Mouse (Mus musculus): Measurements from ENCODE around the gene Hoxa13. TPM values are rescaled to one million over a fixed set of nuclear protein-coding genes. Genes with fewer than 3 reads are reported as not detected.

The Hoxa13 gene
- polyA plus RNA-seq (2017; shearing (Covaris generic)): not detected

GRCm38 (mm10) chr6:52260654-52261575 lies at the start of gene Hoxa13:
Gene Hoxa13, minus strand, starts transcription at chr6:52260880.

GRCm38 (mm10) chr6:52245757-52246142 lies 14.9 kb downstream of the Hoxa13 start, which contains the start of gene Hoxa11:
Gene Hoxa11, minus strand, starts transcription at chr6:52245810.

GRCm38 (mm10) chr6:52240389-52241000 lies 20.2 kb downstream of the Hoxa13 start, which contains the start of gene Hoxa10:
Gene Hoxa10, minus strand, starts transcription at chr6:52240854.

GRCm38 (mm10) chr6:52230516-52231165 lies 30.0 kb downstream of the Hoxa13 start, which contains the start of gene Hoxa9:
Gene Hoxa9, minus strand, starts transcription at chr6:52231089.

GRCm38 (mm10) chr6:52221337-52221992 lies 39.2 kb downstream of the Hoxa13 start, which contains the start of gene Hoxa7:
Gene Hoxa7, minus strand, starts transcription at chr6:52221854.

GRCm38 (mm10) chr6:52213119-52213986 lies 47.3 kb downstream of the Hoxa13 start, which contains the start of the genes Hoxa3 and Gm28308:
Gene Hoxa3, minus strand, starts transcription at chr6:52213336.
Gene Gm28308, minus strand, starts transcription at chr6:52213339.

GRCm38 (mm10) chr6:52208072-52208867 lies 52.4 kb downstream of the Hoxa13 start, which contains the start of gene Hoxa6:
Gene Hoxa6, minus strand, starts transcription at chr6:52208722.

Other genes with a start within 250 kb of the Hoxa13 start
- gene Skap2, start 248.3 kb downstream of the Hoxa13 start, polyA plus RNA-seq (2017; shearing (Covaris generic)): 10 to 100 TPM; 25.3 to 34.2 TPM
- gene Hoxa1, start 102.6 kb downstream of the Hoxa13 start, polyA plus RNA-seq (2017; shearing (Covaris generic)): not detected
- not detected for gene Hoxa2, start 96.0 kb downstream of the Hoxa13 start, polyA plus RNA-seq (2017; shearing (Covaris generic))
- gene 5730596B20Rik, start 83.4 kb downstream of the Hoxa13 start, polyA plus RNA-seq (2017; shearing (Covaris generic)): not detected
- gene Hoxa4, start 69.1 kb downstream of the Hoxa13 start, polyA plus RNA-seq (2017; shearing (Covaris generic)): not detected
- under 1 TPM; 0.08 to 0.18 TPM for gene Hoxa5, start 56.3 kb downstream of the Hoxa13 start, polyA plus RNA-seq (2017; shearing (Covaris generic))
- under 1 TPM in 1 of 2 experiments, not detected in 1; 0.27 TPM for gene Hoxa6, start 52.2 kb downstream of the Hoxa13 start, polyA plus RNA-seq (2017; shearing (Covaris generic))
- not detected for gene Hoxa3, start 47.5 kb downstream of the Hoxa13 start, polyA plus RNA-seq (2017; shearing (Covaris generic))
- gene Gm28308, start 47.5 kb downstream of the Hoxa13 start, polyA plus RNA-seq (2017; shearing (Covaris generic)): not detected
- gene Hoxa7, start 39.0 kb downstream of the Hoxa13 start, polyA plus RNA-seq (2017; shearing (Covaris generic)): not detected
- gene Hoxa9, start 29.8 kb downstream of the Hoxa13 start, polyA plus RNA-seq (2017; shearing (Covaris generic)): 1 to 10 TPM in 1 of 2 experiments, not detected in 1; 1.4 TPM
- gene Hoxa10, start 20.0 kb downstream of the Hoxa13 start, polyA plus RNA-seq (2017; shearing (Covaris generic)): under 1 TPM in 1 of 2 experiments, not detected in 1; 0.26 TPM
- gene Hoxa11, start 15.1 kb downstream of the Hoxa13 start, polyA plus RNA-seq (2017; shearing (Covaris generic)): not detected
- not detected for gene Evx1, start 52.6 kb upstream of the Hoxa13 start, polyA plus RNA-seq (2017; shearing (Covaris generic))

Data from activated CD4-positive, CD25-positive, alpha-beta regulatory T cell (primary cell).